Mouse (Mus musculus): ENCODE measurements around the gene Cdh5. TPM values are rescaled to one million over a fixed set of nuclear protein-coding genes. Genes with fewer than 3 reads are reported as not detected.
A peak's percentile ranks its signal among the peaks of the same experiment; 100 is the strongest.

The Cdh5 gene
- polyA plus RNA-seq, 1 experiment from 2014 or later: 30.2 TPM

GRCm38 (mm10) chr8:104186827-104187226 is 85.4 kb downstream of the Cdh5 start:
- Histone ChIP-seq H3K4me1 (ENCODE audit: control insufficient read depth, insufficient read depth, low read length) (peaks cover 6% of the 10 kb centered on the region; the same call in 1 of the 2 replicates), H3K9ac (replicated peaks; ENCODE audit: low read depth, low read length) (no peak overlapping the region), H3K9me3 (ENCODE audit: control insufficient read depth, low read depth, low read length) (no peaks in the 10 kb centered on the region), H3K27me3 (ENCODE audit: control insufficient read depth, insufficient read depth, low read length) (no peaks in the 10 kb centered on the region), H3K4me3 (ENCODE audit: low read depth, low read length) (no peak overlapping the region), H3K27ac (ENCODE audit: low read length) (no peak overlapping the region), H3K36me3 (ENCODE audit: control insufficient read depth, insufficient read depth, low read length) (no peaks in the 10 kb centered on the region), H3K4me2 (replicated peaks; ENCODE audit: low read depth, low read length) (no peak overlapping the region)
- ATAC-seq (ENCODE audit: insufficient number of reproducible peaks, insufficient read depth, low FRiP score, low read depth): no peak
- 86% methylated on average over 4 of the region's 4 CpGs for WGBS

- H3K9ac ChIP-seq (replicated peaks; ENCODE audit: low read depth, low read length): no peak overlapping the region
- WGBS: 86% methylated on average over 6 of the region's 6 CpGs
- peaks cover 6% of the 10 kb centered on the region; the same call in 1 of the 2 replicates for H3K4me1 ChIP-seq (ENCODE audit: control insufficient read depth, insufficient read depth, low read length)
- no peak overlapping the region for H3K27ac ChIP-seq (ENCODE audit: low read length)
- no peak overlapping the region for H3K4me3 ChIP-seq (ENCODE audit: low read depth, low read length)
- no peak for ATAC-seq (ENCODE audit: insufficient number of reproducible peaks, insufficient read depth, low FRiP score, low read depth)
- no peaks in the 10 kb centered on the region for H3K9me3 ChIP-seq (ENCODE audit: control insufficient read depth, low read depth, low read length)
- no peaks in the 10 kb centered on the region for H3K27me3 ChIP-seq (ENCODE audit: control insufficient read depth, insufficient read depth, low read length)
- H3K4me2 ChIP-seq (replicated peaks; ENCODE audit: low read depth, low read length): no peak overlapping the region
- H3K36me3 ChIP-seq (ENCODE audit: control insufficient read depth, insufficient read depth, low read length): no peaks in the 10 kb centered on the region
These were observed 86.2 kb downstream of the Cdh5 start for GRCm38 (mm10) chr8:104187622-104188021.

- Histone ChIP-seq H3K4me2 (replicated peaks; ENCODE audit: low read depth, low read length) (no peak overlapping the region), H3K9ac (replicated peaks; ENCODE audit: low read depth, low read length) (no peak overlapping the region), H3K9me3 (ENCODE audit: control insufficient read depth, low read depth, low read length) (no peaks in the 10 kb centered on the region), H3K36me3 (ENCODE audit: control insufficient read depth, insufficient read depth, low read length) (no peaks in the 10 kb centered on the region), H3K27me3 (ENCODE audit: control insufficient read depth, insufficient read depth, low read length) (no peaks in the 10 kb centered on the region), H3K4me3 (ENCODE audit: low read depth, low read length) (no peak overlapping the region), H3K27ac (ENCODE audit: low read length) (no peak overlapping the region), H3K4me1 (ENCODE audit: control insufficient read depth, insufficient read depth, low read length) (peaks cover 6% of the 10 kb centered on the region; the same call in 1 of the 2 replicates)
- 63% methylated on average over 5 of the region's 5 CpGs for WGBS
- ATAC-seq (ENCODE audit: insufficient number of reproducible peaks, insufficient read depth, low FRiP score, low read depth): no peak
These were observed 87.0 kb downstream of the Cdh5 start for GRCm38 (mm10) chr8:104188459-104188858.

GRCm38 (mm10) chr8:104190777-104191468 is 89.5 kb downstream of the Cdh5 start:
- H3K9ac ChIP-seq (replicated peaks; ENCODE audit: low read depth, low read length): no peak overlapping the region
- H3K27ac ChIP-seq (ENCODE audit: low read length): no peak overlapping the region
- ATAC-seq (ENCODE audit: insufficient number of reproducible peaks, insufficient read depth, low FRiP score, low read depth): no peak
- no peaks in the 10 kb centered on the region for H3K36me3 ChIP-seq (ENCODE audit: control insufficient read depth, insufficient read depth, low read length)
- no peak overlapping the region for H3K4me2 ChIP-seq (replicated peaks; ENCODE audit: low read depth, low read length)
- 61% methylated on average over 6 of the region's 6 CpGs for whole genome bisulfite sequencing
- no peaks in the 10 kb centered on the region for H3K27me3 ChIP-seq (ENCODE audit: control insufficient read depth, insufficient read depth, low read length)
- no peak overlapping the region for H3K4me3 ChIP-seq (ENCODE audit: low read depth, low read length)
- H3K4me1 ChIP-seq (ENCODE audit: control insufficient read depth, insufficient read depth, low read length): peaks cover 6% of the 10 kb centered on the region; the same call in 1 of the 2 replicates
- no peaks in the 10 kb centered on the region for H3K9me3 ChIP-seq (ENCODE audit: control insufficient read depth, low read depth, low read length)

GRCm38 (mm10) chr8:104191496-104191895 is 90.1 kb downstream of the Cdh5 start:
- WGBS: 9% methylated on average over 11 of the region's 11 CpGs
- H3K27ac ChIP-seq (ENCODE audit: low read length): no peak overlapping the region

More at GRCm38 (mm10) chr8:104191496-104191895, 90.1 kb downstream of the Cdh5 start:
- peaks cover 6% of the 10 kb centered on the region; the same call in 1 of the 2 replicates for H3K4me1 ChIP-seq (ENCODE audit: control insufficient read depth, insufficient read depth, low read length)
- H3K27me3 ChIP-seq (ENCODE audit: control insufficient read depth, insufficient read depth, low read length): no peaks in the 10 kb centered on the region
- H3K36me3 ChIP-seq (ENCODE audit: control insufficient read depth, insufficient read depth, low read length): no peaks in the 10 kb centered on the region
- no peaks in the 10 kb centered on the region for H3K9me3 ChIP-seq (ENCODE audit: control insufficient read depth, low read depth, low read length)
- H3K9ac ChIP-seq (replicated peaks; ENCODE audit: low read depth, low read length): no peak overlapping the region
- 0 out of 2 replicates have a peak overlapping the region, but pooled peaks have one; percentile 1 for H3K4me2 ChIP-seq (replicated peaks; ENCODE audit: low read depth, low read length)
- ATAC-seq (ENCODE audit: insufficient number of reproducible peaks, insufficient read depth, low FRiP score, low read depth): peak; percentile 61; the same call in 1 of the 2 replicates
- H3K4me3 ChIP-seq (ENCODE audit: low read depth, low read length): no peak overlapping the region

Other genes with a start within 250 kb of the Cdh5 start
- 1.6 TPM in 2 replicates for gene Bean1, start 68.8 kb downstream of the Cdh5 start, polyA plus RNA-seq (2014; fragmentation: Nextera tagmentation; extraction: Ambion mirVana)
- gene Tk2, start 146.9 kb downstream of the Cdh5 start, polyA plus RNA-seq (2014; fragmentation: Nextera tagmentation; extraction: Ambion mirVana): 16.1 and 19.8 TPM in 2 replicates
- gene Cklf, start 149.2 kb downstream of the Cdh5 start, polyA plus RNA-seq (2014; fragmentation: Nextera tagmentation; extraction: Ambion mirVana): 46.0 and 53.4 TPM in 2 replicates
- not detected in 2 replicates for gene Cmtm2a, start 191.6 kb downstream of the Cdh5 start, polyA plus RNA-seq (2014; fragmentation: Nextera tagmentation; extraction: Ambion mirVana)
- gene Gm45711, start 208.5 kb downstream of the Cdh5 start, polyA plus RNA-seq (2014; fragmentation: Nextera tagmentation; extraction: Ambion mirVana): not detected in 2 replicates
- not detected in 2 replicates for gene Cmtm1, start 208.5 kb downstream of the Cdh5 start, polyA plus RNA-seq (2014; fragmentation: Nextera tagmentation; extraction: Ambion mirVana)
- not detected in 2 replicates for gene Gm11020, start 219.9 kb downstream of the Cdh5 start, polyA plus RNA-seq (2014; fragmentation: Nextera tagmentation; extraction: Ambion mirVana)
- gene Cmtm2b, start 220.6 kb downstream of the Cdh5 start, polyA plus RNA-seq (2014; fragmentation: Nextera tagmentation; extraction: Ambion mirVana): not detected in 2 replicates
- gene Cmtm3, start 237.8 kb downstream of the Cdh5 start, polyA plus RNA-seq (2014; fragmentation: Nextera tagmentation; extraction: Ambion mirVana): 154 and 155 TPM in 2 replicates